Mouse (Mus musculus) bone marrow, adult 2 months (tissue): Measurements from ENCODE around the gene Borcs6.

Source experiments
- CTCF ChIP-seq: fragments of 200-500 bp; IDR thresholded peaks from 2 replicates; pipeline ENCODE4 v1.5.1; 2011; ENCODE audit warnings: low read length, control low read depth; ENCODE audit not compliant: control insufficient read depth, insufficient read depth
- POLR2A ChIP-seq: fragments of 200-500 bp; IDR thresholded peaks from 2 replicates; pipeline ENCODE4 v1.6.1; 2011; ENCODE audit warnings: low read depth, mild to moderate bottlenecking, control low read depth, low read length, borderline replicate concordance; ENCODE audit not compliant: control insufficient read depth

DNA sequence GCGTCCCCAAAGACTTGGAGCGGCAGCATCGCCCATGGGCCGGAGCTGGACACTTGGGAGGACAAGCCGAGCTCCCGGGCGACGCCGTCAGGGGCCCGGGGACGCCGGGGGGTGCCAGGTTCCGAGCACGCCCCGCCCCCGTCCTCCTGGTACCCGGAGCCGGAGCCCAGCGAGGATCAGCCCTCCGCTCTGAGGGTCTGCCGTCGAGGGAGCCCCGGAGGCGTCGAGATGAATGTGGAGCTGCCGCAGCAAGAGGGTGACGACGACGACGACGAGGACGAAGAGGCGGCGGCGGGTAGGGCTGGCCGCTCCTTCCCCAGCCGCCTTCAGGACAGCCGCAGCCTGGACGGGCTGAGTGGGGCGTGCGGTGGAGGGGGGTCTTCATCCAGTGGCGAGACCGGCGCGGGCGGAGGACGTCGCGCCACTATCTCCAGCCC lies 476 bp downstream of the Borcs6 start:
- no peak for TF ChIP-seq POLR2A
- no peak for TF ChIP-seq CTCF
